ENCODE assay signal across 21 mouse cellular contexts in the genomic region with DNA sequence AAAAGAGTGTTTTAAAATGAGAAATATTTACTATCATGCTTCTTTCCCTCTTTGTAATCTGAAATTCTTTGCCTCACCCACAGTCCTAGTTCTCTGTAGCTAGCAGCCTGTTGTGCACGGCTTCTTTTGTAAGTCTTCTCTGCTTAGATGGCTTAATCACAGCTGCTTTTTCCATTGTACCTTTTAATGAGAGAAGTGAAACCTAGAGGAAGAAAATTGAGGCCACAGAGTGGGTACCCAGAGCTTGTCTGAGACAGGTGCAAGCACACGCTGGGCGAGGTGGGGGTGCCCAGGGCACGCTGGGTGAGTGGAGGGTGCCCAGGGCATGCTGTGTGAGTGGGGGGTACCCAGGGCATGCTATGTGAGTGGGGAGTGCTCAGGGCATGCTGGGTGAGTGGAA. TPM values are rescaled to one million over a fixed set of nuclear protein-coding genes. Genes with fewer than 3 reads are reported as not detected.
DNase-seq lines count a peak whose midpoint lies in the region; ATAC-seq and TF ChIP-seq lines count a peak whose summit lies in the region.
"Had no signal": no experiment of that assay in that cellular context is flagged by ENCODE, and none has a peak within 500 bp of the region (broad histone marks: within the 10 kb centered on the region; RNA-seq: fewer than 3 reads in every experiment).

No protein-coding gene starts in this region.

- no peaks in the 10 kb centered on the region for H3K79me2 ChIP-seq in CH12.LX (replicated peaks; ENCODE audit: control insufficient read depth, extremely low read depth, insufficient read depth, poor library complexity, severe bottlenecking)

- no peak overlapping the region for H3K9ac ChIP-seq in midbrain, embryonic 12.5 days (replicated peaks)
- no peak overlapping the region for H3K9ac ChIP-seq in midbrain, postnatal 0 days (replicated peaks; ENCODE audit: low read length, poor library complexity, severe bottlenecking)
- H3K9ac ChIP-seq in CH12.LX (ENCODE audit: insufficient read depth, low read depth): no peak overlapping the region
- H3K9ac ChIP-seq in heart, embryonic 12.5 days: no peak overlapping the region
- H3K9ac ChIP-seq: embryonic facial prominence, embryonic 12.5 days; forebrain, embryonic 12.5 days had no signal

- DNase-seq in midbrain, postnatal 0 days (ENCODE audit: low spot score): no peak
- DNase-seq in A20 (ENCODE audit: low read depth, low spot score): peak; percentile 86
- no peak for DNase-seq in CH12.LX (ENCODE audit: extremely low read depth)
- DNase-seq in embryo, embryonic 9.5 days (ENCODE audit: extremely low spot score): no peak
- DNase-seq: adrenal gland, adult 2 months; adrenal gland, postnatal 10 days; adrenal gland, postnatal 25 days; cerebellum, adult 11-12 months; cerebellum, adult 2 months; cerebellum, adult 9-10 months; cerebellum, postnatal 10 days; cerebellum, postnatal 25 days had no signal

- no peaks in the 10 kb centered on the region for H3K36me3 ChIP-seq in midbrain, embryonic 12.5 days
- no peaks in the 10 kb centered on the region for H3K36me3 ChIP-seq in midbrain, postnatal 0 days (ENCODE audit: insufficient read depth, low read length)
- H3K36me3 ChIP-seq in CH12.LX (replicated peaks in 1 of 2; ENCODE audit: control insufficient read depth in 1 of 2, insufficient read depth in 1 of 2, low read length in 1 of 2): no peaks in the 10 kb centered on the region
- no peaks in the 10 kb centered on the region for H3K36me3 ChIP-seq in heart, embryonic 12.5 days
- H3K36me3 ChIP-seq: embryonic facial prominence, embryonic 12.5 days; forebrain, embryonic 10.5 days; forebrain, embryonic 12.5 days had no signal

- no peaks in the 10 kb centered on the region for H3K4me1 ChIP-seq in midbrain, embryonic 12.5 days
- no peaks in the 10 kb centered on the region for H3K4me1 ChIP-seq in midbrain, postnatal 0 days (ENCODE audit: insufficient read depth, low read length)
- H3K4me1 ChIP-seq in CH12.LX (ENCODE audit: control insufficient read depth in 1 of 2, insufficient read depth in 2 of 2): peaks cover 4 to 12% of the 10 kb centered on the region in 2 experiments
- no peaks in the 10 kb centered on the region for H3K4me1 ChIP-seq in heart, embryonic 12.5 days (replicated peaks)
- H3K4me1 ChIP-seq: embryonic facial prominence, embryonic 12.5 days; forebrain, embryonic 10.5 days; forebrain, embryonic 12.5 days had no signal

- peaks cover 7% of the 10 kb centered on the region for H3K9me3 ChIP-seq in midbrain, embryonic 12.5 days
- no peaks in the 10 kb centered on the region for H3K9me3 ChIP-seq in midbrain, postnatal 0 days (ENCODE audit: low read length)
- H3K9me3 ChIP-seq in CH12.LX (replicated peaks; ENCODE audit: low read length): peaks cover 3% of the 10 kb centered on the region
- peaks cover 15% of the 10 kb centered on the region for H3K9me3 ChIP-seq in heart, embryonic 12.5 days (replicated peaks)

- no peak overlapping the region for H3K27ac ChIP-seq in midbrain, embryonic 12.5 days (replicated peaks)
- H3K27ac ChIP-seq in midbrain, postnatal 0 days (ENCODE audit: low read depth, low read length): no peak overlapping the region
- H3K27ac ChIP-seq in CH12.LX (ENCODE audit: insufficient read depth, low read depth): no peak overlapping the region
- H3K27ac ChIP-seq in heart, embryonic 12.5 days (ENCODE audit: poor library complexity, severe bottlenecking): no peak overlapping the region
- H3K27ac ChIP-seq: embryonic facial prominence, embryonic 12.5 days; forebrain, embryonic 10.5 days; forebrain, embryonic 12.5 days had no signal

- peak; percentile 80 for TF ChIP-seq EP300 in CH12.LX (IDR thresholded peaks at IDR 0.05; ENCODE audit: low read length)

- dilution Hi-C loops in CH12.LX (cut with MboI; ENCODE audit: extremely low pct_ligation_motif_present, extremely low pct_unique_long_range_greater_than_20kb, low sequenced_read_pairs): no loop called here

- no peak overlapping the region for H3K4me3 ChIP-seq in midbrain, embryonic 12.5 days
- no peak overlapping the region for H3K4me3 ChIP-seq in midbrain, postnatal 0 days (ENCODE audit: low read depth, low read length)
- no peak overlapping the region for H3K4me3 ChIP-seq in CH12.LX (replicated peaks in 1 of 3; ENCODE audit: low read depth in 2 of 3, low read length in 2 of 3, poor library complexity in 1 of 3)
- H3K4me3 ChIP-seq in heart, embryonic 12.5 days: no peak overlapping the region
- H3K4me3 ChIP-seq: embryonic facial prominence, embryonic 12.5 days; erythroblast, embryonic 14.5 days; forebrain, embryonic 10.5 days; forebrain, embryonic 12.5 days had no signal

- no peak for TF ChIP-seq RAD21 in CH12.LX (IDR thresholded peaks at IDR 0.05; ENCODE audit: low read depth, low read length)

- 89% methylated on average over 4 of the region's 4 CpGs for WGBS in midbrain, embryonic 12.5 days
- 90% methylated on average over 4 of the region's 4 CpGs for WGBS in midbrain, postnatal 0 days
- 87% methylated on average over 4 of the region's 4 CpGs for WGBS in heart, embryonic 12.5 days

- no peak for TF ChIP-seq CTCF in midbrain, postnatal 0 days (IDR thresholded peaks at IDR 0.05)
- TF ChIP-seq CTCF in CH12.LX (conservative IDR thresholded peaks at IDR 0.05 in 1 of 2, IDR thresholded peaks at IDR 0.05 in 1 of 2; ENCODE audit: low read depth in 2 of 2, low read length in 2 of 2): no peak

- 0 out of 2 replicates have a peak, but pooled peaks have one; percentile 34 for ATAC-seq in midbrain, embryonic 12.5 days (ENCODE audit: low FRiP score, low read depth)
- ATAC-seq in midbrain, postnatal 0 days (ENCODE audit: low FRiP score): no peak
- no peak for ATAC-seq in heart, embryonic 12.5 days (ENCODE audit: insufficient number of reproducible peaks, low FRiP score)
- ATAC-seq: CD4-positive, CD25-positive, alpha-beta regulatory T cell, adult 4 months; forebrain, embryonic 14.5 days; forebrain, embryonic 16.5 days had no signal

- no peak overlapping the region for H3K4me2 ChIP-seq in midbrain, embryonic 12.5 days (replicated peaks)
- no peak overlapping the region for H3K4me2 ChIP-seq in midbrain, postnatal 0 days (ENCODE audit: low read depth, low read length, poor library complexity, severe bottlenecking)
- no peak overlapping the region for H3K4me2 ChIP-seq in CH12.LX (ENCODE audit: insufficient read depth, low read depth, poor library complexity, severe bottlenecking)
- H3K4me2 ChIP-seq in heart, embryonic 12.5 days: no peak overlapping the region
- H3K4me2 ChIP-seq: embryonic facial prominence, embryonic 12.5 days; forebrain, embryonic 12.5 days had no signal

- in situ Hi-C loops in CH12.LX (cut with MboI; ENCODE audit: low pct_ligation_motif_present, low pct_unique_long_range_greater_than_20kb, low sequenced_read_pairs): no loop called here

- no peak for TF ChIP-seq POLR2A in CH12.LX (IDR thresholded peaks at IDR 0.05; ENCODE audit: low read depth, low read length)

- H3K27me3 ChIP-seq in midbrain, embryonic 12.5 days: no peaks in the 10 kb centered on the region
- H3K27me3 ChIP-seq in midbrain, postnatal 0 days (ENCODE audit: insufficient read depth, low read length): no peaks in the 10 kb centered on the region
- no peaks in the 10 kb centered on the region for H3K27me3 ChIP-seq in CH12.LX (replicated peaks)
- no peaks in the 10 kb centered on the region for H3K27me3 ChIP-seq in heart, embryonic 12.5 days (replicated peaks)
- H3K27me3 ChIP-seq: embryonic facial prominence, embryonic 12.5 days; forebrain, embryonic 12.5 days had no signal

TF ChIP-seq in CH12.LX, 34 proteins besides CTCF, POLR2A, EP300 and RAD21:
- TF ChIP-seq USF2 (conservative IDR thresholded peaks at IDR 0.05; ENCODE audit: low read depth, low read length) (no peak), MEF2A (IDR thresholded peaks at IDR 0.05; ENCODE audit: borderline replicate concordance, low read depth, low read length) (no peak), TCF12 (IDR thresholded peaks at IDR 0.05; ENCODE audit: low read depth, low read length) (peak; percentile 47; the same call in 1 of the 2 replicates), MYC (IDR thresholded peaks at IDR 0.05; ENCODE audit: low read depth, low read length) (0 out of 2 replicates have a peak, but pooled peaks have one; percentile 12), UBTF (IDR thresholded peaks at IDR 0.05; ENCODE audit: low read depth, low read length) (no peak), IRF4 (IDR thresholded peaks at IDR 0.05; ENCODE audit: low read depth, low read length) (peak; percentile 62), MAZ (IDR thresholded peaks at IDR 0.05; ENCODE audit: low read depth, low read length) (no peak)

RNA-seq across cellular contexts. Expression of a gene that starts 27.2 kb away (rescaled TPM):
- 16.3 and 18.7 TPM in 2 replicates for polyA plus RNA-seq in midbrain, embryonic 12.5 days (2016; fragmentation: Nextera tagmentation; extraction: Ambion mirVana)
- total RNA-seq in midbrain, postnatal 0 days (2014; rRNA removed): 42.1 and 46.9 TPM in 2 replicates
- polyA plus RNA-seq in midbrain, postnatal 0 days (2015; fragmentation: Nextera tagmentation; extraction: Ambion mirVana): 34.4 TPM in 2 replicates
- 28.5 and 32.5 TPM in 2 replicates for total RNA-seq in CH12.LX (2012; rRNA removed)
- total RNA-seq in CH12.LX (2014; rRNA removed): 29.8 and 32.6 TPM in 2 replicates
- polyA plus RNA-seq in CH12.LX (2012; ENCODE audit: insufficient read length, low read depth): 28.4 and 31.3 TPM in 2 replicates
- 6.9 and 8.0 TPM in 2 replicates for polyA plus RNA-seq in heart, embryonic 12.5 days (2016; fragmentation: Nextera tagmentation; extraction: Ambion mirVana)
